Mouse (Mus musculus) midbrain, postnatal 0 days (tissue): ENCODE measurements around the gene Crtap. TPM values are rescaled to one million over a fixed set of nuclear protein-coding genes. Genes with fewer than 3 reads are reported as not detected.

ENCODE experiments used
- ATAC-seq: fragments of 200-750 bp; cut with Nextera tagmentation; 2 replicates; pipeline ENCODE4 v1.8.0; 2017; ENCODE audit warnings: moderate number of reproducible peaks, mild to moderate bottlenecking, moderate TSS enrichment, moderate library complexity; ENCODE audit not compliant: low FRiP score
- DNase-seq: peaks from one replicate; pipeline ENCODE4 v3.0.0-alpha.2; 2015; ENCODE audit warnings: low spot score
- H3K27ac ChIP-seq: fragments of 300-500 bp; sonication (generic); 2 replicates; pipeline ENCODE4 v1.5.1; 2014; ENCODE audit warnings: low read depth, mild to moderate bottlenecking, low read length, mixed read lengths
- H3K27me3 ChIP-seq: fragments of 300-500 bp; sonication (generic); 2 replicates; pipeline ENCODE4 v1.6.1; 2014; ENCODE audit warnings: low read length, control low read depth, mixed read lengths; ENCODE audit not compliant: insufficient read depth
- H3K36me3 ChIP-seq: fragments of 300-500 bp; sonication (generic); 2 replicates; pipeline ENCODE4 v1.6.1; 2014; ENCODE audit warnings: low read length, control low read depth, mixed read lengths; ENCODE audit not compliant: insufficient read depth
- H3K4me1 ChIP-seq: fragments of 300-500 bp; sonication (generic); 2 replicates; pipeline ENCODE4 v1.6.1; 2014; ENCODE audit warnings: mild to moderate bottlenecking, control low read depth, antibody characterized with exemption, low read length, mixed read lengths; ENCODE audit not compliant: insufficient read depth
- H3K4me2 ChIP-seq: fragments of 300-500 bp; sonication (generic); 2 replicates; pipeline ENCODE4 v1.6.1; 2014; ENCODE audit warnings: low read depth, mild to moderate bottlenecking, low read length, mixed read lengths; ENCODE audit not compliant: poor library complexity, severe bottlenecking
- H3K4me3 ChIP-seq: fragments of 300-500 bp; sonication (generic); 2 replicates; pipeline ENCODE4 v1.5.1; 2014; ENCODE audit warnings: low read depth, mild to moderate bottlenecking, low read length, moderate library complexity
- H3K9ac ChIP-seq: fragments of 300-500 bp; sonication (generic); replicated peaks from 2 replicates; pipeline ENCODE4 v1.6.1; 2014; ENCODE audit warnings: mild to moderate bottlenecking, low read length, moderate library complexity, mixed read lengths; ENCODE audit not compliant: poor library complexity, severe bottlenecking
- H3K9me3 ChIP-seq: fragments of 300-500 bp; sonication (generic); 2 replicates; pipeline ENCODE4 v1.6.1; 2016; ENCODE audit warnings: low read length, control low read depth
- CTCF ChIP-seq: IDR thresholded peaks from 2 replicates; pipeline ENCODE4 v1.5.1; 2016; ENCODE audit warnings: antibody characterized with exemption, mild to moderate bottlenecking
- WGBS: fragments of 180-500 bp; shearing (Covaris S2); extraction: QIAGEN DNeasy Blood & Tissue Kit; methylation state at CpG from one replicate; pipeline ENCODE4 v1.1.7; 2014; 5-methylcytosine and 5-hydroxymethylcytosine counted together
- polyA plus RNA-seq: library from polyadenylated mRNA; unstranded; fragments of >200 nt; fragmentation: Nextera tagmentation; extraction: Ambion mirVana; gene quantifications from 2 replicates; pipeline ENCODE4 v1.2.1, GENCODE M21; 2015
- total RNA-seq: library from RNA; depleted of rRNA; stranded (reverse); fragments of >200 nt; gene quantifications from 2 replicates; pipeline ENCODE4 v1.2.3, GENCODE M21; 2014; rRNA removed

Crtap gene
- total and polyA plus RNA-seq, 2 experiments from 2014 or later = 21.4 to 26.0 TPM

DNA sequence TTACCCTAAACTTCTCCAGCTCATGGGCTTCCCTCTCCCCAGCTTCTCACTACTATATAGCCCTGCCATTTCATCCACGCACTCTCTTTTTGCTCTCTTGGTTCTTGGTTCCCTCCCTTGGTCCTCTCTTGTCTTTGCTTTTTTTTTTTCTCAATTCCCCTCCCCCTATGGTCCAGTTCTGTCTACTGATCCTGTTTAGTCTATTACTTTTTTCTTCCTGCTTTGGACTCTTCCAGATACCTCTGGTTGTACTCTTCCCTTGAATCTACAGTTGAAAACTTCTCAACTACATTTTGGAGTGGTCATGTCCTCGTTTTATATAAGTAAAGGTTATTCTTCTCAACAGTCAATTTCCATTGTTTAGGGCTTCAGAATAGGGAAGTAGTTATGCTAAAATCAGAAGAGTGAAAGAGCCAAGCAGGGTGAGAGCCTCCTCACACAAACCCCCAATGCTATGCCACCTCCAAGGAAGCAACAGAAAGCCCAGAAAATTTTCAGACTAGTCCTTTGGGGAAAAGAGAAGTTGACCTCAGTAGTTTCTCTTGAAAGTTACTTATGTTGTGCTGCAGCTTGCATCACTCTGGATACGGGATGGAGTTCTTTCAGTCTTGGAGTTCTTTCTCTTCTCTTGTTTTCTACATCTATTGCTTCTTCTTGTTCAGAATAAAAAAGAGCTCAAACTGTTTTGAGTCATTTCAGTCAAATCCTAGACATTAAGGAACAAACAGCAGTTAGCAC lies 64.3 kb downstream of the Crtap start:
- H3K4me1 ChIP-seq = no peaks in the 10 kb centered on the region
- WGBS = 64% methylated on average over 3 of the region's 3 CpGs

More for the DNA sequence above, 64.3 kb downstream of the Crtap start:
- DNase-seq = no peak
- TF ChIP-seq CTCF = no peak
- no peak overlapping the region for H3K9ac ChIP-seq
- no peak overlapping the region for H3K27ac ChIP-seq
- no peaks in the 10 kb centered on the region for H3K27me3 ChIP-seq
- no peak overlapping the region for H3K4me2 ChIP-seq
- no peaks in the 10 kb centered on the region for H3K36me3 ChIP-seq
- no peak overlapping the region for H3K4me3 ChIP-seq
- ATAC-seq = no peak
- H3K9me3 ChIP-seq = no peaks in the 10 kb centered on the region

Other genes with a start within 250 kb of the Crtap start
- gene Bcl2a1c, start 60.5 kb downstream of the Crtap start, total RNA-seq = not detected in 2 replicates
- not detected in 2 replicates for gene Bcl2a1c, start 60.5 kb downstream of the Crtap start, polyA plus RNA-seq
- 29.6 and 38.0 TPM in 2 replicates for gene Glb1, start 10.4 kb upstream of the Crtap start, total RNA-seq
- 32.1 and 35.3 TPM in 2 replicates for gene Glb1, start 10.4 kb upstream of the Crtap start, polyA plus RNA-seq
- 6.4 and 6.6 TPM in 2 replicates for gene Tmppe, start 10.4 kb upstream of the Crtap start, total RNA-seq
- gene Tmppe, start 10.4 kb upstream of the Crtap start, polyA plus RNA-seq = 6.4 and 7.4 TPM in 2 replicates
- gene Ccr4, start 114.2 kb upstream of the Crtap start, total RNA-seq = not detected in 2 replicates
- gene Ccr4, start 114.2 kb upstream of the Crtap start, polyA plus RNA-seq = not detected in 2 replicates
- gene C130032M10Rik, start 125.0 kb upstream of the Crtap start, total RNA-seq = not detected in 2 replicates
- not detected in 2 replicates for gene C130032M10Rik, start 125.0 kb upstream of the Crtap start, polyA plus RNA-seq
- 0.14 and 0.27 TPM in 2 replicates for gene Trim71, start 173.7 kb upstream of the Crtap start, total RNA-seq
- gene Trim71, start 173.7 kb upstream of the Crtap start, polyA plus RNA-seq = 0.14 and 0.15 TPM in 2 replicates
- 34.7 and 43.2 TPM in 2 replicates for gene Cnot10, start 249.5 kb upstream of the Crtap start, total RNA-seq
- gene Cnot10, start 249.5 kb upstream of the Crtap start, polyA plus RNA-seq = 47.2 and 50.1 TPM in 2 replicates